29 mouse cellular contexts compared by ENCODE assay signal in the genomic region with DNA sequence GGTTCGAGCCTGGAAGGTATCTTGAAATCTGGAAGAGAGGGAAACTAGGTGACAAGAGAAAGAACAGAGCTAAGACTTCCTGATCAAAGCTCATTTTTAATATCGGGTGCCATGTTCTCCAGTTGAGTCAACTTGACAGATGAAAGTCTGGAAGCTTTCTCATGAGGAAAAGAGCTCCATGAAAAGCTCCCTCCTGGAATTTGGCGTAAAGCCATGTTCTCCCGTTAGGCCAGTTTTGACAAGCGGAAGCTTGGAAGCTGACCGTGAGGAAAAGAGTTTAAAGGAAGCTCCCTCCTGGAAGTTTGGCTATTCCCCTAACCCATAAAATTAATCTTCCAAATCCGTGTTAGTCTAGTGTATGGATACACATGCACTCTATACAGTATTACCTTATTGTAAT. TPM values are rescaled to one million over a fixed set of nuclear protein-coding genes. Genes with fewer than 3 reads are reported as not detected.
DNase-seq lines count a peak whose midpoint lies in the region; ATAC-seq lines count a peak whose summit lies in the region.
"Had no signal": no experiment of that assay in that cellular context is flagged by ENCODE, and none has a peak within 500 bp of the region (broad histone marks: within the 10 kb centered on the region; RNA-seq: fewer than 3 reads in every experiment).

No protein-coding gene starts in this region.

- WGBS in heart, embryonic 11.5 days (ENCODE audit: insufficient replicate concordance): 80% methylated on average over 7 of the region's 7 CpGs
- 67% methylated on average over 7 of the region's 7 CpGs for WGBS in kidney, embryonic 15.5 days

- no peaks in the 10 kb centered on the region for H3K4me1 ChIP-seq in heart, embryonic 11.5 days (ENCODE audit: control insufficient read depth, insufficient read depth, low read length)
- H3K4me1 ChIP-seq in kidney, embryonic 15.5 days: no peaks in the 10 kb centered on the region
- H3K4me1 ChIP-seq: embryonic facial prominence, embryonic 12.5 days; intestine, embryonic 15.5 days; limb, embryonic 10.5 days; limb, embryonic 15.5 days; liver, embryonic 13.5 days; midbrain, embryonic 12.5 days; neural tube, embryonic 13.5 days had no signal

- ATAC-seq in heart, embryonic 11.5 days (replicated peaks; ENCODE audit: insufficient number of reproducible peaks, low FRiP score, low TSS enrichment): no peak
- no peak for ATAC-seq in kidney, embryonic 15.5 days (replicated peaks; ENCODE audit: low FRiP score)
- ATAC-seq: forebrain, embryonic 16.5 days; hindbrain, embryonic 16.5 days; intestine, embryonic 15.5 days; Patski had no signal

- no peaks in the 10 kb centered on the region for H3K36me3 ChIP-seq in heart, embryonic 11.5 days (ENCODE audit: control insufficient read depth, insufficient read depth, low read length)
- H3K36me3 ChIP-seq in kidney, embryonic 15.5 days: no peaks in the 10 kb centered on the region
- H3K36me3 ChIP-seq: embryonic facial prominence, embryonic 12.5 days; G1E; intestine, embryonic 15.5 days; limb, embryonic 10.5 days; limb, embryonic 15.5 days; liver, embryonic 13.5 days; midbrain, embryonic 12.5 days; neural tube, embryonic 13.5 days had no signal

- H3K27ac ChIP-seq in heart, embryonic 11.5 days (ENCODE audit: low read depth, low read length): no peak overlapping the region
- H3K27ac ChIP-seq in kidney, embryonic 15.5 days: no peak overlapping the region
- H3K27ac ChIP-seq: embryonic facial prominence, embryonic 12.5 days; gastrocnemius, adult 2 months; intestine, embryonic 15.5 days; limb, embryonic 10.5 days; limb, embryonic 15.5 days; liver, embryonic 13.5 days; midbrain, embryonic 12.5 days; neural tube, embryonic 13.5 days had no signal

- H3K4me3 ChIP-seq in heart, embryonic 11.5 days (ENCODE audit: low read depth, low read length): no peak overlapping the region
- no peak overlapping the region for H3K4me3 ChIP-seq in kidney, embryonic 15.5 days (replicated peaks)
- H3K4me3 ChIP-seq: embryonic facial prominence, embryonic 12.5 days; gastrocnemius, adult 2 months; intestine, embryonic 15.5 days; limb, embryonic 10.5 days; limb, embryonic 15.5 days; liver, embryonic 13.5 days; midbrain, embryonic 12.5 days; neural tube, embryonic 13.5 days had no signal

- no peak overlapping the region for H3K9ac ChIP-seq in heart, embryonic 11.5 days (ENCODE audit: low read depth, low read length)
- no peak overlapping the region for H3K9ac ChIP-seq in kidney, embryonic 15.5 days
- H3K9ac ChIP-seq: embryonic facial prominence, embryonic 12.5 days; intestine, embryonic 15.5 days; limb, embryonic 15.5 days; liver, embryonic 13.5 days; midbrain, embryonic 12.5 days; neural tube, embryonic 13.5 days had no signal

- H3K27me3 ChIP-seq in heart, embryonic 11.5 days (ENCODE audit: control insufficient read depth, insufficient read depth, low read length): no peaks in the 10 kb centered on the region
- H3K27me3 ChIP-seq in kidney, embryonic 15.5 days: no peaks in the 10 kb centered on the region
- H3K27me3 ChIP-seq: embryonic facial prominence, embryonic 12.5 days; intestine, embryonic 15.5 days; limb, embryonic 15.5 days; liver, embryonic 13.5 days; midbrain, embryonic 12.5 days; neural tube, embryonic 13.5 days; Patski had no signal

- intact Hi-C loops in heart, postnatal 10 days (cut with DNase I): no loop called here

- no peaks in the 10 kb centered on the region for H3K9me3 ChIP-seq in heart, embryonic 11.5 days (replicated peaks; ENCODE audit: control insufficient read depth, low read length)
- 0 out of 2 replicates have a peak, but pooled peaks cover 3% of the 10 kb centered on the region for H3K9me3 ChIP-seq in kidney, embryonic 15.5 days (replicated peaks)
- H3K9me3 ChIP-seq: embryonic facial prominence, embryonic 12.5 days; G1E; intestine, embryonic 15.5 days; limb, embryonic 15.5 days; liver, embryonic 13.5 days; neural tube, embryonic 13.5 days had no signal

- peak; percentile 32 to 41 for DNase-seq in cerebellum, postnatal 10 days
- DNase-seq in cerebellum, adult 9-11 months: no peak
- peak; percentile 21 to 34 for DNase-seq in heart, postnatal 10 days
- peak; percentile 54 for DNase-seq in kidney, adult 9 months
- DNase-seq in lung, postnatal 10 days: peak; percentile 4
- DNase-seq in lung, postnatal 14 days: no peak
- DNase-seq: adrenal gland, postnatal 25 days; cerebellum, adult 18-20 months; embryo, embryonic 11 days; gastrocnemius, adult 2 months; gastrocnemius, postnatal 36 days; liver, embryonic 13.5 days; lung, adult 18-20 months; lung, postnatal 36 days; thymus, adult 2 months; thymus, postnatal 36 days had no signal

- H3K4me2 ChIP-seq in heart, embryonic 11.5 days: no peak overlapping the region
- H3K4me2 ChIP-seq in kidney, embryonic 15.5 days: no peak overlapping the region
- H3K4me2 ChIP-seq: embryonic facial prominence, embryonic 12.5 days; intestine, embryonic 15.5 days; limb, embryonic 15.5 days; liver, embryonic 13.5 days; midbrain, embryonic 12.5 days; neural tube, embryonic 13.5 days had no signal

RNA-seq across cellular contexts. Expression of gene Akr1c18, which starts 27.3 kb away (rescaled TPM):
- not detected for total RNA-seq in heart, postnatal 10 days (2021)
- not detected in 2 replicates for polyA plus RNA-seq in heart, embryonic 11.5 days (2014; fragmentation: Nextera tagmentation; extraction: Ambion mirVana)
- polyA plus RNA-seq in kidney, embryonic 15.5 days (2015; fragmentation: Nextera tagmentation; extraction: Ambion mirVana): 1.7 and 2.9 TPM in 2 replicates
- total RNA-seq: G1E had no signal
- polyA plus RNA-seq: embryonic facial prominence, embryonic 12.5 days; G1E; hindbrain, embryonic 11.5 days; hindbrain, embryonic 16.5 days; limb, embryonic 10.5 days; midbrain, embryonic 12.5 days; neural tube, embryonic 13.5 days had no signal

Comparison
In these comparisons a context has a peak if more than half of its experiments do, and no peak if none do; other contexts are left out.
1. DNase-seq: peak in cerebellum, postnatal 10 days (2 of 2), heart, postnatal 10 days (2 of 2), kidney, adult 9 months (single experiment) and lung, postnatal 10 days (single experiment); none in cerebellum, adult 9-11 months (single experiment) and lung, postnatal 14 days (single experiment).